Mouse (Mus musculus) hindbrain, embryonic 10.5 days (tissue): ENCODE results near the gene Rtf2. TPM values are rescaled to one million over a fixed set of nuclear protein-coding genes. Genes with fewer than 3 reads are reported as not detected.

Experiments
- DNase-seq: peaks from one replicate; pipeline ENCODE4 v3.0.0-alpha.2; 2017; ENCODE audit warnings: low spot score
- H3K27ac ChIP-seq: fragments of 300-500 bp; sonication (generic); 2 replicates; pipeline ENCODE4 v1.5.1; 2016; ENCODE audit warnings: mild to moderate bottlenecking, moderate library complexity
- H3K27me3 ChIP-seq: fragments of 300-500 bp; sonication (generic); 2 replicates; pipeline ENCODE4 v1.6.1; 2016; ENCODE audit warnings: mild to moderate bottlenecking; ENCODE audit not compliant: poor library complexity, insufficient read depth, severe bottlenecking
- H3K36me3 ChIP-seq: fragments of 300-500 bp; sonication (generic); 2 replicates; pipeline ENCODE4 v1.6.1; 2016; ENCODE audit warnings: mild to moderate bottlenecking, moderate library complexity
- H3K4me1 ChIP-seq: fragments of 300-500 bp; sonication (generic); replicated peaks from 2 replicates; pipeline ENCODE4 v1.6.1; 2016; ENCODE audit warnings: mild to moderate bottlenecking
- H3K4me3 ChIP-seq: fragments of 300-500 bp; sonication (generic); 2 replicates; pipeline ENCODE4 v1.5.1; 2016; ENCODE audit warnings: mild to moderate bottlenecking, moderate library complexity
- H3K9me3 ChIP-seq: fragments of 300-500 bp; sonication (generic); 2 replicates; pipeline ENCODE4 v1.6.1; 2016; ENCODE audit warnings: mild to moderate bottlenecking, moderate library complexity
- WGBS: fragments of 180-500 bp; shearing (Covaris S2); methylation state at CpG from one replicate; pipeline ENCODE4 v1.1.7; 2016; 5-methylcytosine and 5-hydroxymethylcytosine counted together
- polyA plus RNA-seq: library from polyadenylated mRNA; unstranded; fragments of >200 nt; fragmentation: Nextera tagmentation; extraction: Ambion mirVana; gene quantifications from 2 replicates; pipeline ENCODE4 v1.2.1, GENCODE M21; 2016

The Rtf2 gene
- polyA plus RNA-seq, 1 experiment from 2014 or later, result 98.1 TPM

DNA sequence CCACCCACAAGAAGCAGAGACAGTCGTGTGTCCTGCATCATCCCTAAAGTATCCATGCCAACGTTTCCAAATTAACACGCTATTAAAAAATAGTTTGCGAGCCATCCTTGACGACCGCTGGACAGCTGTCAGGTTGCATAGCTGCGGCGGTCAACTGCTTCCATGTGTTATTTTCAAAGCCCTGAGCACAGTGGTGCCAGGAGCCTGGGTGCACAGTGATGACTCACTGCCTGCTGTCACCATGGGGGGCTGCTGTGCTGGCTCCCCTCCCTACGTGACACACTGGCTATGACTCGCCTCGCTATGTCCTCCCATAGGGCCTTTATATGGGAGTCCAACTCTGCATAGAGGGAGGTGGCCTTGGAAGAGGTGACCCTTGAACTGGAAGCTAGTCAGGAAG is 29.3 kb upstream of the Rtf2 start:
- Histone ChIP-seq H3K27ac (no peak overlapping the region), H3K4me1 (peaks cover 34% of the 10 kb centered on the region), H3K4me3 (no peak overlapping the region), H3K36me3 (no peaks in the 10 kb centered on the region), H3K27me3 (0 out of 2 replicates have a peak, but pooled peaks cover 3% of the 10 kb centered on the region), H3K9me3 (no peaks in the 10 kb centered on the region)
- no peak for DNase-seq
- WGBS, result 84% methylated on average over 11 of the region's 11 CpGs

DNA sequence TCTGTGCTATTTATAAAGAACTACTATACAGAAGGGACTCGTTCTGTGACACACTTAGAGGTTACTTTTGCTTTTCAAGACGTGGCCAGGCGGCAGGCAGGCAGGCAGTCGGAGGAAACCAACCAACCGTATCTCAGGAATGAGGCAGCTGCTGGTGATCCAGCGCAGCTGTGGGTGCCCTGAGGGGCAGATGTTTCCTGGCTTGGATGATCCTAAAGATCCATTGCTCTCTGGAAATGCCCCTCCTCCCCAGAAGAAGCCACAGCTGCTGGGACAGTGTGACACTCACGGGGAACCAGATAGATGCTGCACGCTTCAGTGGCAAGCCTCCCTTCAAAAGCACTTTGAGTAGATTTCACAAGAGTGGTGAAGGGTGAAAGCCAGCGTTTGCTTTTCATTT is 27.9 kb upstream of the Rtf2 start:
- no peaks in the 10 kb centered on the region for H3K36me3 ChIP-seq
- H3K4me1 ChIP-seq, result peaks cover 34% of the 10 kb centered on the region
- H3K4me3 ChIP-seq, result 0 out of 2 replicates have a peak overlapping the region, but pooled peaks have one; percentile 7
- H3K9me3 ChIP-seq, result no peaks in the 10 kb centered on the region
- peaks cover 9% of the 10 kb centered on the region; the same call in 1 of the 2 replicates for H3K27me3 ChIP-seq
- DNase-seq, result peak; percentile 57
- WGBS, result 11% methylated on average over 9 of the region's 9 CpGs
- peak overlapping the region; percentile 69; the same call in 1 of the 2 replicates for H3K27ac ChIP-seq

DNA sequence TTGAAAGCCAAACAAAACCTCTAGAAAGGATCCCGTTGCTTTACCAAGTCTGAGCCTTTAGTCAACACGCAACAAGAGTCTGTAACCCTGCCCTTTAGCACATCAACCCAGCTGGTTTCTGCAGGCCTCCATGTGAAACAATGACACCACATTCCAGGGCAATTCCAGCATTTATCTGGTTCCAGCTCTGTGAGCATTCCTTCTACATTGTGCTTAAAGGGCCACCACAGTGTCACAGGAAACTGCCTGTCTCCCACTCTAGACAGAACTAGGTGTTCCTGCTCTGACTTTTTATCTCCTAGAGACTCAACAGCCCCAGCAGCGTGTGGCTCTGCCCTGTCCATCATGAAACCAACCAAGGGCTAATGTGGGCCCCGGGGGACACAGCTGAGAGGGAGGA is 27.1 kb upstream of the Rtf2 start:
- 10% methylated on average over 4 of the region's 4 CpGs for WGBS
- Histone ChIP-seq H3K4me1 (peaks cover 32% of the 10 kb centered on the region), H3K4me3 (no peak overlapping the region), H3K27me3 (peaks cover 9% of the 10 kb centered on the region; the same call in 1 of the 2 replicates), H3K9me3 (no peaks in the 10 kb centered on the region), H3K36me3 (no peaks in the 10 kb centered on the region), H3K27ac (peak overlapping the region; percentile 6; the same call in 1 of the 2 replicates)
- DNase-seq, result peak; percentile 26

DNA sequence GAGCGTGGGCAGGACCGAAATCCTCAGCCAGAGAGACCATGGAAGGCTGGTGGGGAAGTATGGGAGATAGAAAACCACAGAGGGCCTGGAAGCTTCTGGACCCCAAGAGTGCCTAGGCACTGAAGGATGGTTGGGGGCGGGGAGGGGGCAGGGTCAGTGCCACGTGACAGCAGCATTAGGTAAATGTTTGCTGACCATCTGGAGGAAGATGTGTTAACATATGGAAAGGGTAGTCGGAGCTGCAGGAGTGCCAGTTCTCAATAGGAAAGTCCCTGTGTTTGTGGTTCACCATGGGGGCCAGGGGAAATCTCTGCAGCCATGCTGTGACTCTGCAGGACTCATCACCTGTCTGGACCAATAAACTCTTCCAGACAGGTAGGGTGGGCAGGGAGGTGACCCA is 26.5 kb upstream of the Rtf2 start:
- WGBS, result 45% methylated on average over 5 of the region's 5 CpGs
- Histone ChIP-seq H3K4me1 (peaks cover 32% of the 10 kb centered on the region), H3K27ac (peak overlapping the region; percentile 6; the same call in 1 of the 2 replicates), H3K9me3 (no peaks in the 10 kb centered on the region), H3K27me3 (peaks cover 9% of the 10 kb centered on the region; the same call in 1 of the 2 replicates), H3K4me3 (no peak overlapping the region), H3K36me3 (no peaks in the 10 kb centered on the region)
- DNase-seq, result no peak

DNA sequence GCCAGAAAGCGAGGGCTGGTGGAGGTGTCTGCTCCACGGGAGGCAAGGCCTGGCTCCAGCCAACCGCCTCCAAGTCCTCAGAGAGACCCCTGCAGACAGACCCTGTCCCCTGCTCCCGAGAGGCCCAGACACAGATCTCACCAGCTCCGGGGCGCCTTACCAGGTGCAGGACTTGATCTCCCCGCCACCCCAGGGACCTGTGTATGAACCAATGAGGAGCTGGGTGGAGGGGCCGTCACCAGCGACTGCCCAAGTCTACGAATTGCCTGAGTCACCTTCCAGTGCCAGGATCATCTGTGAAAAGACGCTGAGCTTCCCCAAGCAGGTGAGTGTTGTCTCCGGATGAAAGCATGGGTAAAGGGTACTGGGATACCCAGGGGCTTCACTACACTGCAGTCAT is 24.1 kb upstream of the Rtf2 start:
- Histone ChIP-seq H3K27me3 (peaks cover 9% of the 10 kb centered on the region; the same call in 1 of the 2 replicates), H3K9me3 (no peaks in the 10 kb centered on the region), H3K4me3 (no peak overlapping the region), H3K36me3 (no peaks in the 10 kb centered on the region), H3K27ac (no peak overlapping the region), H3K4me1 (peaks cover 30% of the 10 kb centered on the region)
- 55% methylated on average over 12 of the region's 12 CpGs for WGBS
- no peak for DNase-seq

DNA sequence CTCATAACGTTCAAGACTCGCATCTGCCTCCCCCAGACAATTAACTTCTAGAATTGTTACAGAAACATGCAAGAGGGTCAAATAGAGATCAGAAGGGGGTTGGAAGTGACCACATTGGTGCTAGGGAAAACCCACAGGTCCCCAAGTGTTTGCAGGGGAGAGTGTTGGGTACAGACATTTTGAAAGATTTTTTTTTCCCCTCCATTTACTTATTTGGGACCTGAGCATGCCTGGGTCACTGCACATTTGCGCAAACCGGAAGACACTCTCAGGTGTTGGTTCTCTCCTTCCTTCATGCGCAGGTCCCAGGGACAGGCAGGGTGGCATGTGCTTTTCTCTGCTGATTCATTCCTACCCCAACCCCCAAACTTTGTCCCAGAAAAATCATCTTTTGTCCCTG is 23.5 kb upstream of the Rtf2 start:
- no peak overlapping the region for H3K27ac ChIP-seq
- no peaks in the 10 kb centered on the region for H3K9me3 ChIP-seq
- no peak for DNase-seq
- 92% methylated on average over 5 of the region's 5 CpGs for WGBS
- no peak overlapping the region for H3K4me3 ChIP-seq
- peaks cover 25% of the 10 kb centered on the region for H3K4me1 ChIP-seq
- H3K36me3 ChIP-seq, result no peaks in the 10 kb centered on the region
- peaks cover 9% of the 10 kb centered on the region; the same call in 1 of the 2 replicates for H3K27me3 ChIP-seq

DNA sequence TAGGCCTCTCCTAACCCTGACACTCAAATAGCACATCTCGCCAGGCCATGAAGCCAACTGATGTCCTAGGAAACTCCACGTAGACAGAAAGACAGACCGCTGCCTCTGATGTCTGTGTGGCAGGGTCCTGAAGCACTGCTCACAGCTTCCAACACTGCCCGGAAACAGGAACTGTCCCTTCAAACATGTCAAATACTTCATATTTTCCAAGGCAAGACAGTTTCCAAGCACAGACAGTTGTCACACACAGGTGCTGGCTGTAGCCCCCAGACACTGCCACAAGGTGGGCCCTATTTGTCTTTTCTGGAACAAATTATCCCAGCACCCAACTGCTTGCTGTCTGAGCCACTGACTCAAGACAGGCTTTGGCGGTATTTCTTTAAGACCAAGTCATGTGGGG is 22.1 kb upstream of the Rtf2 start:
- Histone ChIP-seq H3K27me3 (peaks cover 9% of the 10 kb centered on the region; the same call in 1 of the 2 replicates), H3K4me1 (peaks cover 13% of the 10 kb centered on the region), H3K9me3 (no peaks in the 10 kb centered on the region), H3K36me3 (no peaks in the 10 kb centered on the region), H3K27ac (no peak overlapping the region), H3K4me3 (no peak overlapping the region)
- DNase-seq, result no peak
- 87% methylated on average over 5 of the region's 5 CpGs for WGBS

DNA sequence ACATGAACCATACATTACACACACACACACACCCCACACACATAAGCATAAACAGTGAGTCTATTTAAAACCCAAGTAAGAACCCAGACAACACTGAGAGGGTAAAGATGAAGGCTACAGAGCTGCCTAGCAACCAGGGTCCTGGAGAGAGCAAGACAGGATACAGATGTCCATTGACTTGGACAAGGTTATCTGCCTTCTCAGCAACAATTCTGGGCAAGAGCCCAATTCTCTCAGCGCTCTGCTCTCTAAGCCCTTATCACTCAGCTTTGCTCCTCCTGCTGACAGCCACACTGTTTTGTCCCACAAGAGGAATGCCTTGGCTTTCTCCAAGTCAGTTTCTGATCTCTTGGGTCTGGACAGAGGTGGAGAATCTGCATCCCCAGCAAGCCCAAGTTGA is 9.7 kb upstream of the Rtf2 start:
- no peak overlapping the region for H3K4me3 ChIP-seq
- DNase-seq, result no peak
- H3K27ac ChIP-seq, result no peak overlapping the region
- 81% methylated on average over 1 of the region's 1 CpGs for WGBS
- no peaks in the 10 kb centered on the region for H3K4me1 ChIP-seq
- no peaks in the 10 kb centered on the region for H3K36me3 ChIP-seq
- no peaks in the 10 kb centered on the region for H3K9me3 ChIP-seq
- H3K27me3 ChIP-seq, result no peaks in the 10 kb centered on the region

DNA sequence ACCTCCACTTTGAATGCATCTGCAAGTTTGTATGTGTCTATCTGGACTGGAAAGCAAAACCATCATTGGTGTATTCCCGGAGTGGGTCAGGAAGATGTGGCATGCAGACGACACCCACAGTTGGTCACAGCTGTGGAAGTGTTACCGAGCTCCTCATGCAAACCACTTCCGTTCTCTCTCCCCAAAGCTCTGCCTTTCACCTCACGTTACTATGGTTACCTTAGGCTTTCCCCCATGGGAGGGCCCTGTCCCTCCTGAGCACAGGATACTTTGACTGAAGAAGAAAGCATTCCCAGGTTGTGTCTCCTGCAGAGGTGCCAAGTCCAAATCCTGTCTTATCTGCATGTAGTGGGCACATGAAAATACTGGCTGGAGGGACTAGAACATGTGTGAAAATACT is 6.6 kb upstream of the Rtf2 start:
- Histone ChIP-seq H3K9me3 (no peaks in the 10 kb centered on the region), H3K4me3 (no peak overlapping the region)
- no peak for DNase-seq

DNA sequence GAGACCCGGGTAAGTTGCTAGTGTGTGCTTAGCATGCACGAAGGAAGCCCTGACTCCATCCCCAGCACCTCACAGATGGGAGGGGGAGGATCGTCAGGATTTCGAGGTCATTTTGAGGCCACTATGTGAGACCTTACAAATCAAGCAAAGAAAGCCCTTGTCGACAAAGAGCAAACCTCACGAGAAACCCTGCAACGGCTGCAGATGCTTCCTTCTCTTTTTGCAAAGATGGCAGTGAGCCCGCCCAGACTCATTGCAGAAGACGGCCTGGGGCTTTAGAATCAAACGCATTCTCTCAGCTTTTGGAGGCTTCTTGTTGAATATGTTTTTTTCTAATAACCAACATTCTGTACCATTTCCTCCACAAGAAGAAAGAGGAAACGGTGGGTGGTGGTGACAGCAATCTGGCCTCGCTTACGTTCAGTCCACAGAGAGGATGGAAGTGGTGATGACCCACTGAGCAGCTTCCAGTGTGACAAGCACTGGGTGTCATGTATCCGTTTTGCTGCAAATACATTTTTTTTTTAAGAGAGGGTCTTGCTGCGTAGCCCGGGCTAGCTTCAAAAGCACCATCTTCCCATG is 2.9 kb upstream of the Rtf2 start:
- Histone ChIP-seq H3K27ac (no peak overlapping the region), H3K4me3 (no peak overlapping the region), H3K9me3 (no peaks in the 10 kb centered on the region), H3K4me1 (peaks cover 21% of the 10 kb centered on the region), H3K36me3 (no peaks in the 10 kb centered on the region), H3K27me3 (no peaks in the 10 kb centered on the region)
- DNase-seq, result no peak
- 72% methylated on average over 16 of the region's 16 CpGs for WGBS

More for the DNA sequence above, 6.6 kb upstream of the Rtf2 start:
- H3K27me3 ChIP-seq, result no peaks in the 10 kb centered on the region
- H3K4me1 ChIP-seq, result no peaks in the 10 kb centered on the region
- H3K27ac ChIP-seq, result no peak overlapping the region
- WGBS, result 49% methylated on average over 5 of the region's 5 CpGs
- no peaks in the 10 kb centered on the region for H3K36me3 ChIP-seq

DNA sequence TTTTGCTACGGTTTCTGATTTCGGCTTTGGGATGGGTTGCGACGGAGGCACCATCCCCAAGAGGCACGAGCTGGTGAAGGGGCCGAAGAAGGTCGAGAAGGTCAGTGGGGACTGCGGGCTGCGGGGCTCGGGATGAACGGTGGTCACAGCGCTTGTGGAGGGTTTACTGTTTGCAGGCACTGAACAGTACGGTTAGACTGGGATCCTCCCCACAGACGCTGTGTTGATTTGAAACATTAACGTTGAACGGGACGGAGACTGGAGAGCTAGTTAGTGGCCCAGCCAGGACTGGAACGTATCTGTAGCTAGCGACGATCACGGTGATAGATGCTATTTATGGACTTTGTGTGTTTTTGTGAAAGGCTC is 267 bp downstream of the Rtf2 start:
- Histone ChIP-seq H3K4me1 (peaks cover 21% of the 10 kb centered on the region), H3K9me3 (no peaks in the 10 kb centered on the region), H3K27ac (peak overlapping the region; percentile 84), H3K4me3 (peak overlapping the region; percentile 73), H3K36me3 (peaks cover 9% of the 10 kb centered on the region), H3K27me3 (no peaks in the 10 kb centered on the region)
- no peak for DNase-seq
- WGBS, result under 1% methylated on average over 21 of the region's 21 CpGs

DNA sequence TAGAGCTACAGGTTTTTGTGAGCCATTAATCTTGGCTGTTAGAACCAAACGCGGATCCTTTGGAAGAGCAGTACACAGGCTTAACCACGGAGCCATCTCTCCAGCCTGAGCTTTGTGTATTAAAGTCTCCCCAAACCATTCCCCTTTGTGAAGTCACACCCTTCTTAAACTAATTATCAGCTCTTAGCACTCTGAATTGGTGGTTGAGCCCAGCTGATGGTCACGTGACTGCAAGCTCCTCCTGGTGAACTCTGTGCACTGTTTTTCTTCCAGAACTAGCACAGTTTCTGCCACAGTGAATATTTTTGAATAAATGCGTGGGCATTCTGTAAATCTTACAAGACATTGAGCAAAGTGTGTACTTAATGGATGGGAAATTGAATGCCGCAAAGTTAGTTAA is 820 bp downstream of the Rtf2 start:
- DNase-seq, result no peak
- H3K27me3 ChIP-seq, result no peaks in the 10 kb centered on the region
- H3K4me3 ChIP-seq, result peak overlapping the region; percentile 73
- peak overlapping the region; percentile 84; the same call in 1 of the 2 replicates for H3K27ac ChIP-seq
- peaks cover 15% of the 10 kb centered on the region for H3K36me3 ChIP-seq
- H3K9me3 ChIP-seq, result no peaks in the 10 kb centered on the region
- H3K4me1 ChIP-seq, result peaks cover 21% of the 10 kb centered on the region
- whole genome bisulfite sequencing, result 37% methylated on average over 6 of the region's 6 CpGs

DNA sequence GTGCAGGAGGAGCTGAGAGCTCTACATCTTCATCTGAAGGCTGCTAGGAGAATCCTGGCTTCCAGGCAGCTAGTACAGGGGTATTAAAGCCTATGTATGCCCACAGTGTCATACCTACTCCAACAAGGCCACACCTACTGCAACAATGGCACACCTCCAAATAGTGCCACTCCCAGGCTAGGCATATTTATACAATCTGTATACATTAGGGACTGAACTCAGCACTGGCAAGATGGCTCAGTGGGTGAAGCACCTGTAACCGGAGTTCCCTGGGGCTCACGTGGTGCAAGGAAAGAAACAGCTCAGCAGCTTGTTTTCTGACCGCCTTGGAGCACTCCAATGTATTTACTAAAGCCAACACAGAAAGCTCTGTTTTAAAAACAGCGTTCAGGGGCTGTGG is 5.3 kb downstream of the Rtf2 start:
- Histone ChIP-seq H3K27me3 (no peaks in the 10 kb centered on the region), H3K4me3 (no peak overlapping the region), H3K36me3 (peaks cover 59% of the 10 kb centered on the region), H3K27ac (no peak overlapping the region), H3K9me3 (no peaks in the 10 kb centered on the region), H3K4me1 (peaks cover 14% of the 10 kb centered on the region)
- no peak for DNase-seq
- 94% methylated on average over 4 of the region's 4 CpGs for WGBS

DNA sequence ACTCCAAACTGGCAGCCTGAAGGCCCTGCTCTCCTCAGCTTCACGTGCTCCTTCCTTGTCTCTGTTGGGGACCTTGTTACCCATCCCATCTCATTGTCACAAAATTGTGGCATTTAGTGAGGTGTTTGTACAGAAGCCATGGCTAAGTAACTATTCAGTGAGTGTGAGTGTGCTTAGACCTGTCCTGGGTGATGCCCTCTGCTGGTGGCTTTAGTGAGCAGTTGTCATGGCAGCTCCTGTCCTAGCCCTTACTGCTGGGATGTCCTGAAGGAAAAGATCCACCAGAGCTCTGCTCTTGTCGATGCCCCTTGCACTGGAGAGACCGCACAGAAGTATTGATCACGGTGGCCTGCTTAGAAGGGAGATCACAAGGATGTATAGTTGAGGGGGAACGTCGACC is 7.0 kb downstream of the Rtf2 start:
- Histone ChIP-seq H3K27ac (no peak overlapping the region), H3K4me3 (no peak overlapping the region), H3K9me3 (no peaks in the 10 kb centered on the region), H3K27me3 (no peaks in the 10 kb centered on the region), H3K4me1 (no peaks in the 10 kb centered on the region), H3K36me3 (peaks cover 76% of the 10 kb centered on the region)
- WGBS, result 91% methylated on average over 6 of the region's 6 CpGs
- DNase-seq, result no peak
